Mouse (Mus musculus) WW6 (cell line): Measurements from ENCODE around the gene Fbxo47.
A peak's percentile ranks its signal among the peaks of the same experiment; 100 is the strongest.
"Not testable (repeated sequence)": the region's sequence is repeated elsewhere in the genome, so short reads cannot be mapped to it uniquely, and the experiment has no call there.

ENCODE experiments used
- DNase-seq: peaks from one replicate; pipeline ENCODE4 v3.0.0-alpha.2; 2013; ENCODE audit warnings: low read depth, low spot score

Gene Fbxo47

GRCm38 (mm10) chr11:97880362-97880761 lies 3.6 kb downstream of the Fbxo47 start:
- no peak for DNase-seq

GRCm38 (mm10) chr11:97877341-97877740 lies 6.6 kb downstream of the Fbxo47 start:
- DNase-seq, result no peak

GRCm38 (mm10) chr11:97874396-97874795 lies 9.6 kb downstream of the Fbxo47 start:
- no peak for DNase-seq

- not testable (repeated sequence) for DNase-seq
These were observed 11.6 kb downstream of the Fbxo47 start for GRCm38 (mm10) chr11:97872378-97872777.

GRCm38 (mm10) chr11:97867591-97867990 lies 16.4 kb downstream of the Fbxo47 start:
- DNase-seq, result no peak

- DNase-seq, result no peak
These were observed 17.7 kb downstream of the Fbxo47 start for GRCm38 (mm10) chr11:97866091-97866888.

- DNase-seq, result no peak
These were observed 18.5 kb downstream of the Fbxo47 start for GRCm38 (mm10) chr11:97865421-97865820.

GRCm38 (mm10) chr11:97862148-97862547 lies 21.8 kb downstream of the Fbxo47 start:
- DNase-seq, result no peak

- no peak for DNase-seq
These were observed 28.5 kb downstream of the Fbxo47 start for GRCm38 (mm10) chr11:97855473-97855872.

- DNase-seq, result no peak
These were observed 32.4 kb downstream of the Fbxo47 start for GRCm38 (mm10) chr11:97851601-97852000.

GRCm38 (mm10) chr11:97850367-97850766 lies 33.6 kb downstream of the Fbxo47 start:
- DNase-seq, result no peak

- no peak for DNase-seq
These were observed 42.0 kb downstream of the Fbxo47 start for GRCm38 (mm10) chr11:97842001-97842400.

GRCm38 (mm10) chr11:97840991-97841661 lies 42.8 kb downstream of the Fbxo47 start:
- DNase-seq, result peak; percentile 87

GRCm38 (mm10) chr11:97840539-97840954 lies 43.4 kb downstream of the Fbxo47 start, which contains the start of gene B230217C12Rik:
Gene B230217C12Rik (plus strand): TSS chr11:97840780.
- DNase-seq, result peak; percentile 63

- DNase-seq, result no peak
These were observed 43.8 kb downstream of the Fbxo47 start for GRCm38 (mm10) chr11:97840135-97840490.

GRCm38 (mm10) chr11:97839441-97840134 lies 44.4 kb downstream of the Fbxo47 start:
- no peak for DNase-seq

GRCm38 (mm10) chr11:97838779-97839440 lies 45.0 kb downstream of the Fbxo47 start:
- DNase-seq, result no peak

- no peak for DNase-seq
These were observed 46.3 kb downstream of the Fbxo47 start for GRCm38 (mm10) chr11:97837641-97838149.

GRCm38 (mm10) chr11:97837051-97837450 lies 46.9 kb downstream of the Fbxo47 start:
- not testable (repeated sequence) for DNase-seq

- DNase-seq, result no peak
These were observed 47.4 kb downstream of the Fbxo47 start for GRCm38 (mm10) chr11:97836541-97836940.

- DNase-seq, result no peak
These were observed 50.6 kb downstream of the Fbxo47 start for GRCm38 (mm10) chr11:97833352-97833751.

- no peak for DNase-seq
These were observed 52.0 kb downstream of the Fbxo47 start for GRCm38 (mm10) chr11:97832001-97832400.
